Mouse (Mus musculus) G1E (cell line): ENCODE data around the gene Tmem209. TPM values are rescaled to one million over a fixed set of nuclear protein-coding genes. Genes with fewer than 3 reads are reported as not detected.

Experiments
- ATAC-seq: 2 replicates; pipeline ENCODE4 v1.8.0; 2016; ENCODE audit warnings: mild to moderate bottlenecking; ENCODE audit not compliant: insufficient number of reproducible peaks, poor library complexity, low FRiP score, severe bottlenecking; ENCODE audit errors: extremely low read depth
- DNase-seq: peaks from one replicate; pipeline ENCODE4 v3.0.0; 2012; ENCODE audit warnings: low spot score
- H3K27me3 ChIP-seq: 2 replicates; pipeline ENCODE4 v1.6.1; 2012; ENCODE audit warnings: mild to moderate bottlenecking, low read length, inconsistent platforms; ENCODE audit not compliant: insufficient read depth
- H3K36me3 ChIP-seq: replicated peaks from 2 replicates; pipeline ENCODE3; 2012; ENCODE audit warnings: mild to moderate bottlenecking, inconsistent platforms
- H3K4me1 ChIP-seq: 2 replicates; pipeline ENCODE4 v1.6.1; 2012; ENCODE audit warnings: low read depth, low read length, inconsistent platforms, mixed read lengths; ENCODE audit not compliant: insufficient read depth
- H3K4me3 ChIP-seq: 2 replicates; pipeline ENCODE4 v1.5.1; 2012; ENCODE audit warnings: low read depth, mild to moderate bottlenecking, inconsistent platforms, low read length, moderate library complexity, mixed read lengths
- H3K9me3 ChIP-seq: replicated peaks from 2 replicates; pipeline ENCODE4 v1.6.1; 2012; ENCODE audit warnings: inconsistent platforms
- CTCF ChIP-seq: IDR thresholded peaks from 2 replicates; pipeline ENCODE4 v1.5.1; 2012; ENCODE audit warnings: low read depth, low read length, inconsistent platforms, mixed read lengths
- GATA1 ChIP-seq: IDR thresholded peaks from 2 replicates; pipeline ENCODE4 v1.6.1; 2012; ENCODE audit warnings: borderline replicate concordance, low read length, inconsistent platforms, mixed read lengths
- GATA2 ChIP-seq: IDR thresholded peaks from 2 replicates; pipeline ENCODE4 v1.6.1; 2012; ENCODE audit warnings: low read depth, low read length, inconsistent platforms, borderline replicate concordance
- POLR2AphosphoS5 ChIP-seq: IDR thresholded peaks from 2 replicates; pipeline ENCODE4 v1.6.1; 2012; ENCODE audit warnings: low read depth, low read length, inconsistent platforms; ENCODE audit not compliant: insufficient replicate concordance
- TAL1 ChIP-seq: conservative IDR thresholded peaks from 2 replicates; pipeline ENCODE4 v1.6.1; 2012; ENCODE audit warnings: low read depth, low read length, inconsistent platforms, mixed read lengths
- polyA plus RNA-seq: library from polyadenylated mRNA; stranded (reverse); fragments of >175 nt; gene quantifications from 2 replicates; pipeline ENCODE4 v1.2.3, GENCODE M21; 2012
- total RNA-seq, 2 experiments: library from RNA; stranded (forward) in 1 of 2; stranded (reverse) in 1 of 2; fragments of 200-1000 nt in 1 of 2; fragments of >200 nt in 1 of 2; fragmentation: Nextera tagmentation in 1 of 2; gene quantifications; 2 replicates each; pipeline ENCODE4 v1.2.3; 2014 to 2017

Tmem209 gene
- total and polyA plus RNA-seq, 3 experiments, result 2.6 to 120 (median 36.8) TPM

DNA sequence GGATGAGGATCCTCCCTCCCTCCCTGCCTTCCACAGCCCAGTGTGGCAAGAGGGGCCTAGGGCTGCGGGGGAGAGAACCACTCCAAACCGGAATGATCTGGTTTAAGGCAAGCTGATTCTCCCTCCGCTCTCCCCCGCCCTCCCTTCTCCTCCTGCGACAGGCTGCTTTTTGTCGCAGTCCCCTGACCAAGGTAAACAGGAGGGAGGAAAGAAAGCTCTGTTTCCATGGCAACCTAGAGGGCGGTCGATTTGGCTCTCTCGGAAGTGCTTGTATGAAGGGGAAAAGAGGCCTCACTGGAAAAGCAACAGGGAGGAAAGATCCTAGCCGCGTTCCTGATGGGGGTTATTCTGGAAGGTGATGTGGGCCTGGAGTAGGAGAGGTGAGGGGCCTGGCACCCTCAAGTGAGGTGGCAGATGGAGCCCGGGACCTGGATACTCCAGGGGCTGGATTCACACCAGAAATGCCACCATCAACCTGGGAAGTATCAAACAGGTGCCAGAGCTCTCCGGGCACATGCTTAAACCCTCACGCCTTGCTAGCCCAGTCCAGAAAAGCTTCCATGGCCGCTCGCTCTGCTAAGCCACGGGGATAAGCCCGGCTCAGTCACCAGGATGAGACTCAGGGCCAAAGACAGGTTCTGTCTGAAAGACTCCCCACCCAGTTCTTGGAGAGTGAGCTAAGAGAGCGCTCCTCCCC, 48.7 kb downstream of the Tmem209 start:
- no peaks in the 10 kb centered on the region; the same call in 1 of the 2 replicates for H3K9me3 ChIP-seq
- DNase-seq (no peak), ATAC-seq (no peak)
- no peaks in the 10 kb centered on the region for H3K36me3 ChIP-seq
- TF ChIP-seq POLR2AphosphoS5, result no peak
- TF ChIP-seq GATA2, result no peak
- TF ChIP-seq GATA1, result no peak
- TF ChIP-seq TAL1, result no peak
- no peak for TF ChIP-seq CTCF
- no peak overlapping the region for H3K4me3 ChIP-seq
- peaks cover 59% of the 10 kb centered on the region for H3K27me3 ChIP-seq
- peaks cover 39% of the 10 kb centered on the region for H3K4me1 ChIP-seq

DNA sequence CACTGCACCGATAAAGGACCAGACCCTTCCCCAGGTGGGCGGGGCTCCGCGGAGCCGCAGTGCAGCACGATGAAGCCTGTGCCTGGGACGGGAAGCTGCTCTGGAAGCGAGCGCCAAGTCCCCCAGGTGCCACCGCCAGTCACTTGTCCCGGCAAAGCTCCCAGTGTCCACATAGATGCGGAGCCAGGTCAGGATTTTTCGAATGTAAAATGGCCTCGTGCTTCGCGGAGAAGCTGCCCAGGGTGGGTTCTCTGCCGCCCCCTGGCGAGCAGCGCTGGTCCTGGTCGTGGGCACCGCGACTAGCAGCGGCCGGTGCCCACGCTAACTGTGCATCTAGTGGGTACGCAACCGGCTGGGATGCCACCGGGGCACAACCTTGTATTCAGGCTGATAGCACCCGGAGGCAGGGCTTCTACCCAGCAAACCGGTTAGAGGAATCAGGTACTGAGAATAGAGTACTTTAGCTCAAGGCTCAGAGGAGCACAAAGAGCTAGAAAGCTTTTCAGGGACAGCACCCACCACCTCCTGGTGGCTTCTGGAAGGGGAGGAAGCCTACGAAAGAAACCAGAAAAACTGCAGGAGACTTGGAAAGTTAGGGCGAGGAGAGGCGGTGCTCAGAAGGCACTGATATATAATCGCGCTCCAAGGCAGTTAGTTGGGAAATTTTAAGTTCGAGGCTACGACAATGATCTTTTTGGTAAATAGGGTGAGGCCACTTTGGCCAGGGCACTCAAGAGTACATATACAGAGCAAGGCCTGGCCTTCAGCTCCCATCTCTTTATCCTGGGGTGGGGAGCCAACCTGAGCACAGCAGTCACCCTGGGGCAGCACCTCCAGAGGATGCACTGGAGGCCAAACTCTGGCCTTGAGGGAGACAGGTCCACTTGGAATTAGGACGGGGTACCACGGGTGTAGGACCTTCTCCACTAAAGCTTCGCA, 49.5 kb downstream of the Tmem209 start:
- no peak for TF ChIP-seq POLR2AphosphoS5
- no peak for TF ChIP-seq CTCF
- TF ChIP-seq GATA2, result no peak
- TF ChIP-seq GATA1, result no peak
- TF ChIP-seq TAL1, result no peak
- DNase-seq, result no peak
- Histone ChIP-seq H3K9me3 (no peaks in the 10 kb centered on the region; the same call in 1 of the 2 replicates), H3K27me3 (peaks cover 52% of the 10 kb centered on the region), H3K4me1 (peaks cover 39% of the 10 kb centered on the region), H3K4me3 (no peak overlapping the region), H3K36me3 (peaks cover 5% of the 10 kb centered on the region)
- no peak for ATAC-seq

DNA sequence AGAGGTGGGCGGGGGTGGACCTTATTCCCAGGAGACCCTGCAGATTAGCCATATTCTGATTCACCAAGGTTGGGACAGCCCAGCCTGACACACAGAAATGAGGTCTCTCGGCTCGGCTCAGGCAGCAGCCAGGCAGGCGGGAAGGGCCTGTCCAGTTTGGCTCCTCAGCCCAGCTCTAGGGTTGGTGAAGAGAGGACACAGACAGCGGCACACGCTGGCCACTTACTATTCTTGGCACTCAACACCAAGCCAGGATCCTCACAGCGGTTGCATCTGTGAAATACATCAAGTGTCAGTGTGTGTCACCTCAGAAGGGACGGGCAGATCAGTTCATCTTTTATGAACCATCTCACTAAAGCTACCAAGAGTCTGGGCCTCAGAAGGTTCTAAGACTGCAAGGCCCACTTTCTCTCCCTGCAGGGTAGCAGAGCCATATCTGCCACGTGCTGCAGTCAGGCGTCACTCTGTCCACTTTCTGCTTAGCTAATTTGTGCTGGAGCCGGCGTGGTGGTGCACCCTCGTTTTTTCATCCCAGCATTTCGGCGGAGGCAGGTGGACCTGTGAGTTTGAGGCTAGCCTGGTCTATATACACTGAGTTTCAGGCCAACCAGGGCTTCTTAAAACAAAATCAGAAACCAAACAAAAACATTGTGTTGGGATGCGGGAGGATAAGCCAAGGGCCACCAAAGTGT, 50.4 kb downstream of the Tmem209 start:
- TF ChIP-seq CTCF (no peak), POLR2AphosphoS5 (no peak), GATA2 (no peak), TAL1 (no peak), GATA1 (no peak)
- H3K27me3 ChIP-seq, result peaks cover 43% of the 10 kb centered on the region
- ATAC-seq (no peak), DNase-seq (no peak)
- H3K9me3 ChIP-seq, result no peaks in the 10 kb centered on the region; the same call in 1 of the 2 replicates
- H3K36me3 ChIP-seq, result peaks cover 9% of the 10 kb centered on the region
- H3K4me3 ChIP-seq, result no peak overlapping the region
- peaks cover 36% of the 10 kb centered on the region for H3K4me1 ChIP-seq

GRCm38 (mm10) chr6:30458626-30459025, 51.0 kb downstream of the Tmem209 start:
- Histone ChIP-seq H3K27me3 (peaks cover 38% of the 10 kb centered on the region), H3K9me3 (no peaks in the 10 kb centered on the region; the same call in 1 of the 2 replicates), H3K36me3 (peaks cover 13% of the 10 kb centered on the region), H3K4me1 (peaks cover 31% of the 10 kb centered on the region), H3K4me3 (no peak overlapping the region)
- TF ChIP-seq CTCF (no peak), TAL1 (no peak), GATA1 (no peak), POLR2AphosphoS5 (no peak), GATA2 (no peak)
- ATAC-seq, result no peak
- DNase-seq, result no peak

GRCm38 (mm10) chr6:30456991-30457390, 52.6 kb downstream of the Tmem209 start:
- Histone ChIP-seq H3K27me3 (peaks cover 24% of the 10 kb centered on the region), H3K4me1 (peaks cover 17% of the 10 kb centered on the region), H3K36me3 (peaks cover 23% of the 10 kb centered on the region), H3K9me3 (no peaks in the 10 kb centered on the region; the same call in 1 of the 2 replicates), H3K4me3 (no peak overlapping the region)
- DNase-seq, result no peak
- ATAC-seq, result no peak
- TF ChIP-seq TAL1 (no peak), CTCF (no peak), GATA1 (no peak)
